Mouse (Mus musculus) stomach, embryonic 14.5 days (tissue): Measurements from ENCODE around the gene Camsap2. TPM values are rescaled to one million over a fixed set of nuclear protein-coding genes. Genes with fewer than 3 reads are reported as not detected.

Experiments
- ATAC-seq: fragments of 200-750 bp; cut with Nextera tagmentation; 2 replicates; pipeline ENCODE4 v1.8.0; 2017; ENCODE audit warnings: low read depth, moderate TSS enrichment; ENCODE audit not compliant: insufficient number of reproducible peaks, insufficient read depth, low FRiP score
- H3K27ac ChIP-seq: fragments of 300-500 bp; sonication (generic); 2 replicates; pipeline ENCODE4 v1.5.1; 2014; ENCODE audit warnings: mild to moderate bottlenecking, low read length, moderate library complexity, mixed read lengths
- H3K27me3 ChIP-seq: fragments of 300-500 bp; sonication (generic); 2 replicates; pipeline ENCODE4 v1.6.1; 2014; ENCODE audit warnings: low read length, control low read depth, mixed read lengths; ENCODE audit not compliant: control insufficient read depth, insufficient read depth
- H3K36me3 ChIP-seq: fragments of 300-500 bp; sonication (generic); 2 replicates; pipeline ENCODE4 v1.6.1; 2014; ENCODE audit warnings: mild to moderate bottlenecking, control low read depth, low read length, moderate library complexity, mixed read lengths; ENCODE audit not compliant: control insufficient read depth, insufficient read depth
- H3K4me1 ChIP-seq: fragments of 300-500 bp; sonication (generic); 2 replicates; pipeline ENCODE4 v1.6.1; 2014; ENCODE audit warnings: low read length, control low read depth, mixed read lengths; ENCODE audit not compliant: control insufficient read depth, insufficient read depth
- H3K4me2 ChIP-seq: fragments of 300-500 bp; sonication (generic); replicated peaks from 2 replicates; pipeline ENCODE4 v1.6.1; 2014; ENCODE audit warnings: low read depth, low read length, control low read depth
- H3K4me3 ChIP-seq: fragments of 300-500 bp; sonication (generic); 2 replicates; pipeline ENCODE4 v1.5.1; 2014; ENCODE audit warnings: low read depth, low read length, control low read depth
- H3K9ac ChIP-seq: fragments of 300-500 bp; sonication (generic); replicated peaks from 2 replicates; pipeline ENCODE4 v1.6.1; 2014; ENCODE audit warnings: low read depth, mild to moderate bottlenecking, control low read depth, low read length, moderate library complexity, mixed read lengths
- H3K9me3 ChIP-seq: fragments of 300-500 bp; sonication (generic); 2 replicates; pipeline ENCODE4 v1.6.1; 2016; ENCODE audit warnings: low read depth, low read length, control low read depth; ENCODE audit not compliant: control insufficient read depth
- WGBS: fragments of 180-500 bp; shearing (Covaris S2); extraction: QIAGEN DNeasy Blood & Tissue Kit; methylation state at CpG from one replicate; pipeline ENCODE4 v1.1.7; 2014; 5-methylcytosine and 5-hydroxymethylcytosine counted together
- polyA plus RNA-seq: library from polyadenylated mRNA; unstranded; fragments of >200 nt; fragmentation: Nextera tagmentation; extraction: Ambion mirVana; gene quantifications from 2 replicates; pipeline ENCODE4 v1.2.1, GENCODE M21; 2014

The Camsap2 gene
- polyA plus RNA-seq, 1 experiment from 2014 or later = 17.4 TPM

DNA sequence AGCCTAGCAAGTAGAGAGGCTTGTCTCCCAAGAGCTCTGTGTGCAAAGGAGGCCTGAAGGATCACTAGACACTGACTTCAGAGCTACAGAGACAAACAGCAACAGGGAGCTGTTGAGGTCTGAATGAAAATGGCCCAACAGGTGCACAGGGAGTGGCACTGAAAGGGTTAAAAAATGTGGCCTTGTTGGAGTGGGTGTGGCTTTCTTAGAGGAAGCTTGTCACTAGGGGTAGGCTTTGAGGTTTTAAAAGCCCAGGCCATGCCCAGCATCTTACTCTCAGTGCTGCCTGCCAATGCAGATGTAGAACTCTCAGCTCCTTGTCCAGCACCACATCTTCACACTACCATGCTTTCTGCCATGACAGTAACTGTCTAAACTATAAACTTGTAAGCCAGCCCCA, 29.6 kb downstream of the Camsap2 start:
- H3K9ac ChIP-seq = no peak overlapping the region
- H3K4me2 ChIP-seq = no peak overlapping the region
- no peaks in the 10 kb centered on the region for H3K27me3 ChIP-seq
- H3K4me1 ChIP-seq = 0 out of 2 replicates have a peak, but pooled peaks cover 5% of the 10 kb centered on the region
- no peak overlapping the region for H3K4me3 ChIP-seq
- ATAC-seq = no peak
- H3K36me3 ChIP-seq = no peaks in the 10 kb centered on the region
- H3K9me3 ChIP-seq = no peaks in the 10 kb centered on the region
- H3K27ac ChIP-seq = no peak overlapping the region

DNA sequence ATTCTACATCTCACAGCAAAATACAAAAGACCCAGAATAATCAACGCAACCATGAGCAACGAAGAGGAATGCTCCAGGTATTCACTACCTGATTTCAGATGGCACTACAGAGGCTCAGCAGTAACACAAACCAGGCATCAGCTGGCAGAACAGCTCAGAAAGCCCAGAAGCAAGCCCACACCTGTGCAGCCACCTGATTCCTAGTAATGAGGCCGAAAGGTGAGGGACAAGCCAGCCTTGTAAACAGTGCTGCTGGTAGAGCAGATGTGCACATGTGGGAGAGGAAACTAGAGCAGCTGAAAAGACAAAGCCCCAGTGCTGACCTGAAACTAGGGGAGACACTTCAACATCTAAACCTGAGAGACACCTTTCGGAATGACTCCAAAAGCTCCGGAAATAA, 36.7 kb downstream of the Camsap2 start:
- Histone ChIP-seq H3K9me3 (no peaks in the 10 kb centered on the region), H3K27ac (no peak overlapping the region), H3K4me2 (no peak overlapping the region), H3K4me1 (no peaks in the 10 kb centered on the region), H3K4me3 (no peak overlapping the region), H3K36me3 (no peaks in the 10 kb centered on the region; the same call in 1 of the 2 replicates), H3K9ac (no peak overlapping the region), H3K27me3 (no peaks in the 10 kb centered on the region)
- ATAC-seq = no peak
- 86% methylated on average over 5 of the region's 5 CpGs for WGBS

DNA sequence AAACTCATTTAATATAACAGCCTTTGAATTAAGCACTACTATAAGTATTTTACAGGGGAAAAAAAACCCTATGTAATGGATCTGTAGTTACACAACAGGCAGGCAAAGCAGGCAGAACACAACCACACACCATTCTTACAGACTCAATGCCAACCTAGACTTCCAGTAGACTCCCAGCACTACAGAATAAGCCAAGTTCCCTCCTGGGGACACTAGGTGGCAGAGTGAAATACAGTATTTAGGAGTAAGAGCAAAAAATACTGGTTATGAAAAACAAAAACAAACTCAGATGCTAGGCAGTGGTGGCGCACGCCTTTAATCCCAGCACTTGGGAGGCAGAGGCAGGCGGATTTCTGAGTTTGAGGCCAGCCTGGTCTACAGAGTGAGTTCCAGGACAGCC, 39.5 kb downstream of the Camsap2 start:
- no peaks in the 10 kb centered on the region for H3K27me3 ChIP-seq
- no peak overlapping the region for H3K4me3 ChIP-seq
- ATAC-seq = no peak
- no peaks in the 10 kb centered on the region for H3K4me1 ChIP-seq
- H3K27ac ChIP-seq = no peak overlapping the region
- H3K4me2 ChIP-seq = no peak overlapping the region
- no peak overlapping the region for H3K9ac ChIP-seq
- peaks cover 4% of the 10 kb centered on the region for H3K36me3 ChIP-seq
- no peaks in the 10 kb centered on the region for H3K9me3 ChIP-seq
- 86% methylated on average over 3 of the region's 3 CpGs for WGBS

DNA sequence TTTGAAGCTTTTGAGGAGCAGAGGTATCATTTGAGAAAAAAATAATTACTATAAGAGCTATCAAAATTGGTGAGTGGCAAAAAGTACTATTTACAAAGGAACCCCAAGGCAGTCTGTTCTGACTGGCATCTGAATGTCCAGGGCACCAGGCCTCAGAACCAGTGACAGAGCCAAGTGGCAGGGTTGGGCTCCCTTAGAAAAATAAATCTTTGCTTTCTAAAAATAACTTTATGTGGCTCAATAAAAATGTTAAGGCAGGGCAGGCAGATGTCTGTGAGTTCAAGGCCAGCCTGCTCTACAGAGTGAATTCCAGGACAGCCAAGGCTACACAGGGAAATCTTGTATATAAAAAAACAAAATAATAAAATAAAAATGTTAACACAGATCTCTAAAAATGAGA, 51.9 kb downstream of the Camsap2 start:
- no peaks in the 10 kb centered on the region for H3K9me3 ChIP-seq
- no peaks in the 10 kb centered on the region for H3K27me3 ChIP-seq

DNA sequence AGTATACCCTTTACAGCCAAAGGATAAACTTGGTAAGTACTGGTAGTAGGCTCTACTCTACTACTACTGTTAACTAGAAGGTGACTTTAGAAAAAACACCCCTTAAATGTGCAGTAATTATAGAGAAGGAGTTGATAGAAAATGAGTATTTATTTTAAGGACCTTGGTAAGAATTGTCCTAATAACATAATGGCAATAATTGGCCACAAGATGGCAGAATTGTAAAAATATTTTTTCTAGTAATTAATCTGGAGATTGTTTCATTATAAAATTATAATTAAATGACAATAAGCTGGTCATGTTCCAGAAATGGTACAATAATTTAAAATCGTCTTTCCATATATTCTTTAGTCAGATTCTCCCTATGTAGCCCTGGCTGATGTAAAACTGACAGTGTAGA, 56.1 kb downstream of the Camsap2 start:
- H3K4me1 ChIP-seq = no peaks in the 10 kb centered on the region
- no peak overlapping the region for H3K27ac ChIP-seq
- H3K36me3 ChIP-seq = peaks cover 3% of the 10 kb centered on the region
- no peaks in the 10 kb centered on the region for H3K9me3 ChIP-seq
- H3K9ac ChIP-seq = no peak overlapping the region
- no peak overlapping the region for H3K4me3 ChIP-seq
- H3K27me3 ChIP-seq = no peaks in the 10 kb centered on the region
- no peak for ATAC-seq
- no peak overlapping the region for H3K4me2 ChIP-seq
- WGBS = 76% methylated on average over 1 of the region's 1 CpGs

More for the DNA sequence above, 51.9 kb downstream of the Camsap2 start:
- H3K36me3 ChIP-seq = no peaks in the 10 kb centered on the region; the same call in none of the 2 replicates
- no peak overlapping the region for H3K27ac ChIP-seq
- H3K4me1 ChIP-seq = no peaks in the 10 kb centered on the region
- H3K4me2 ChIP-seq = no peak overlapping the region
- no peak overlapping the region for H3K4me3 ChIP-seq
- no peak for ATAC-seq
- H3K9ac ChIP-seq = no peak overlapping the region

DNA sequence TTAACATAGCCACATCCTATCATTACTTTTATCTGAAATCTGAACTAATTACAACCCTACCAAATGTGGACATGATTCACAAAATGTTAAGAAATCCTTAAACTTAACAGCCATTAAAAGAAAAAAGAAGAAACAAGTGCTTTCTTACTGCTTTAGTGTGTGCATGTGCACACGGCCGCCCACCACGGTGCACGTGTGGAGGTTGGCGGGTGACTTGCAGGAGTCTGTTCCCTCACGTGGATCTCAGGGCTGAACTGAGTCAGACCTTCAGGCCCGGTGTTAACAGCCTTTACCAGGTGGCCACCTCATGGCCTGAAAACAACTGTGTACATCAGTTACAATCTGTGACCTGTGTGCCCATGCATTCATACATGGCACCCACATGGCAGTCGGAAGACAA, 68.5 kb downstream of the Camsap2 start:
- no peaks in the 10 kb centered on the region for H3K9me3 ChIP-seq
- H3K4me3 ChIP-seq = no peak overlapping the region
- no peak overlapping the region for H3K27ac ChIP-seq
- ATAC-seq = no peak
- H3K36me3 ChIP-seq = peaks cover 68% of the 10 kb centered on the region
- no peak overlapping the region for H3K9ac ChIP-seq
- H3K27me3 ChIP-seq = no peaks in the 10 kb centered on the region
- H3K4me1 ChIP-seq = no peaks in the 10 kb centered on the region
- H3K4me2 ChIP-seq = no peak overlapping the region
- 91% methylated on average over 8 of the region's 8 CpGs for WGBS

DNA sequence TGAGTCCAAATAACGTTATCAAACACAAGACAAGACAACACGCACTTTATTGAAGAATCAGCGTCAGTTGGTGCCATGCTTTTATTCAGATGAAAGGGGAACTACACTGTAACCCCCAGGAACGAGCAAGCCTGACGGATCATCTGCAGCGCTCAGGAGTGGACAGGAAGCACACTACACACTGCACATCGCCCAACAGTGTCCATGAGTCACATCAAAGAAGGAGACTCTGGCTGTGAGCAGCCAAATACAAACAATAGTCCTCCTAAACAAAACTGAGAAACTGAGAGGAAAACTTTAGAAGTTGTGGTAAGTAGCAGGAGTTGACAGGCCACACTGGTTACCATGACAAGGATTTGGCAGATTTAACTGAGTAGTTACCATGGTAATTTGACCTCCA, 77.7 kb downstream of the Camsap2 start:
- Histone ChIP-seq H3K4me1 (no peaks in the 10 kb centered on the region), H3K9me3 (no peaks in the 10 kb centered on the region), H3K9ac (no peak overlapping the region), H3K36me3 (peaks cover 15% of the 10 kb centered on the region), H3K27ac (no peak overlapping the region), H3K4me2 (no peak overlapping the region), H3K4me3 (no peak overlapping the region), H3K27me3 (no peaks in the 10 kb centered on the region)
- WGBS = 83% methylated on average over 7 of the region's 7 CpGs
- no peak for ATAC-seq

DNA sequence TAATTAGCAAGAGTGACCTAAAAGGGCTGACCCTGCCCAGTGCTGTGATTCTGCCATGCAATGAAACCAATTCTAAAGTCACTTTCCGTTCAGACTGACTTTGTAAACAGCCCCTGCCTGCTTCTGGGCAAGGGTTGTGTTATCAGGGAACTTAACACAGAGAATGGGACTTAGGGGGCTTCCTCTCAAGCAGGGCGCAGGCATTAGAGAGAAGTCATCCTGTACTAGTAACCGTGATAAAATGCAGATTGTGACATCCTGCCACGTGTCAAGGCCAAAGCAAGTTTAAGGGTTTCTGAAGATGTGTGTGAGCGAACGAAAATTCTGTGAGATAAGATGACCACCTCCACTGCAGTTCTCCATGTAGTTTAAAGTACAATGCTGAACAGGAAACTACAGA, 79.8 kb downstream of the Camsap2 start:
- no peak for ATAC-seq
- WGBS = 48% methylated on average over 6 of the region's 6 CpGs

DNA sequence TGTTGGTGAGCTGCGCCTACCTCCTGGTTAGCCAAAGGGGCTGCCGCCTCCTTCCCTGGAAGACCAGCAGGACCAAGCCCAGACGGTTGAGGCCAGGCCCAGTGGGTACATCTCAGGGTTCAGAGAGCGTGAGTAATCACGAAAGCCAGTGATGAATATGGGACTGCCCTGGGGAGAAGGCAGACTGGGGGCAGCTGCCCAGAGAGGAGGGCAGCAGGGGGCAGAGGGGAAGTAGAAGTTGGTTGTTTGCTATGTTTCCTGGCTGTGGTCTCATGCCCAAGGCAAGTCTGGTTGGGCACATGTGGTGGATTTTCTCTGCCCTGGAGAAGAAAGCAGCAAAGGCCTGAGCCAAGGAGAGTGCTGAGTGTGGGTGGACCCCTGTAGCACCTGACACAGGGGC, 82.5 kb downstream of the Camsap2 start:
- Histone ChIP-seq H3K4me3 (no peak overlapping the region), H3K36me3 (no peaks in the 10 kb centered on the region), H3K9me3 (no peaks in the 10 kb centered on the region), H3K27me3 (peaks cover 24% of the 10 kb centered on the region), H3K4me1 (peaks cover 6% of the 10 kb centered on the region; the same call in 1 of the 2 replicates), H3K4me2 (no peak overlapping the region), H3K27ac (no peak overlapping the region), H3K9ac (no peak overlapping the region)
- no peak for ATAC-seq
- WGBS = 83% methylated on average over 5 of the region's 5 CpGs

More for the DNA sequence above, 79.8 kb downstream of the Camsap2 start:
- Histone ChIP-seq H3K27me3 (peaks cover 3% of the 10 kb centered on the region; the same call in 1 of the 2 replicates), H3K4me2 (no peak overlapping the region), H3K4me3 (no peak overlapping the region), H3K9ac (no peak overlapping the region), H3K36me3 (peaks cover 9% of the 10 kb centered on the region), H3K9me3 (no peaks in the 10 kb centered on the region), H3K4me1 (no peaks in the 10 kb centered on the region), H3K27ac (no peak overlapping the region)
